Mouse (Mus musculus) heart, postnatal 10 days (tissue): Measurements from ENCODE around the gene Hsp90aa1. TPM values are rescaled to one million over a fixed set of nuclear protein-coding genes. Genes with fewer than 3 reads are reported as not detected.

ENCODE experiments used
- DNase-seq, 2 experiments: peaks; one replicate each; pipeline ENCODE4 v3.0.0; 2021
- intact Hi-C: fragments of 180-260 bp; cut with DNase I; formaldehyde crosslinking; loops from one replicate; pipeline ENCODE4 v1.15.1; 2025
- microRNA-seq, 2 experiments: library from miRNA; unstranded; fragments of <30 nt; microRNA quantifications; one replicate each; pipeline ENCODE4 v1.2.0; 2022
- total RNA-seq, 2 experiments: library from RNA; stranded (reverse); gene quantifications; 2 replicates each; pipeline ENCODE4 v1.2.3; 2021

The Hsp90aa1 gene
- total RNA-seq, 2 experiments from 2014 or later = 176 to 182 TPM

GRCm38 (mm10) chr12:110651464-110651863 is 51.1 kb downstream of the Hsp90aa1 start:
- intact Hi-C loops = no loop called here
- DNase-seq = no peak

- no peak for DNase-seq
- intact Hi-C loops = no loop called here
Measured at GRCm38 (mm10) chr12:110650241-110650641, 52.3 kb downstream of the Hsp90aa1 start.

Small RNA genes lying within 50 kb of the gene (microRNA-seq; reads per million reads assigned to microRNA genes)
- gene Gm27299 = 0 reads per million in 2 experiments

Other genes with a start within 250 kb of the Hsp90aa1 start
- 100 to 1,000 TPM; 162 to 183 TPM for gene Dync1h1, start 101.3 kb downstream of the Hsp90aa1 start, total RNA-seq
- gene 1700001K19Rik, start 20.1 kb downstream of the Hsp90aa1 start, total RNA-seq = not detected
- 10 to 100 TPM; 29.0 to 34.0 TPM for gene Wdr20, start 35.2 kb upstream of the Hsp90aa1 start, total RNA-seq
- gene Mok, start 138.2 kb upstream of the Hsp90aa1 start, total RNA-seq = under 1 TPM; 0.57 to 0.62 TPM
- 1 to 10 TPM; 7.1 to 7.4 TPM for gene Zfp839, start 147.5 kb upstream of the Hsp90aa1 start, total RNA-seq
- 10 to 100 TPM; 37.0 to 43.9 TPM for gene Cinp, start 186.4 kb upstream of the Hsp90aa1 start, total RNA-seq
- gene Tecpr2, start 186.5 kb upstream of the Hsp90aa1 start, total RNA-seq = 1 to 10 TPM; 5.2 to 6.3 TPM